Mouse (Mus musculus) left cerebral cortex, postnatal 10 days (tissue): ENCODE measurements at regions not wholly inside any gene's neighbourhood (a gene's known extent, or its start where the extent isn't known, plus 50 kb on each side); places are given as distances from the start of the nearest gene placed in this dataset.

Source experiments
- DNase-seq, 2 experiments: peaks; one replicate each; pipeline ENCODE4 v3.0.0; 2021 to 2022; ENCODE audit warnings: low spot score in 2 of 2, mixed read lengths in 1 of 2; ENCODE audit errors: extremely low spot score in 1 of 2
- intact Hi-C: fragments of 180-260 bp; cut with DNase I; formaldehyde crosslinking; loops from one replicate; pipeline ENCODE4 v1.15.1; 2025

DNA sequence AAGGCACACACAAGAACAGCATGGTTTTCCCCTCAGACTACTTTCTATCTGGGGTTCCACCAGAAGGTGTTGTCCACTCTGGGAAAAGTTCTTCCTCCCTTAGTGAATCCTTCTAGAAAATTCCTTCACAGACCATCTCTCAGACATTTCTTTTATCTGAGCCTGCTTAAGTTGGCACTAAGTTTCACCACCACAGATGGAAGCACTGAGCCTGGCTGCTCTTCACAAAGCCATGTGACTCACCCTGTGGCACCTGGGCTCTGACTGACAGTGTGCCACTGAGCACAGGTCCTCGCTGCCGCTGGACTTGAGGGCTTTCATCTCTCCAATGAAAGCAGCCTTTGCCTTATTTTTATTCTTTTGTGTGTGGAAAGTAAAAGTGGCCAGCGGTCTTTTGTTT is 173.8 kb upstream of the Nlrp1b start:
- intact Hi-C loops, result no loop called here
- DNase-seq, result no peak

DNA sequence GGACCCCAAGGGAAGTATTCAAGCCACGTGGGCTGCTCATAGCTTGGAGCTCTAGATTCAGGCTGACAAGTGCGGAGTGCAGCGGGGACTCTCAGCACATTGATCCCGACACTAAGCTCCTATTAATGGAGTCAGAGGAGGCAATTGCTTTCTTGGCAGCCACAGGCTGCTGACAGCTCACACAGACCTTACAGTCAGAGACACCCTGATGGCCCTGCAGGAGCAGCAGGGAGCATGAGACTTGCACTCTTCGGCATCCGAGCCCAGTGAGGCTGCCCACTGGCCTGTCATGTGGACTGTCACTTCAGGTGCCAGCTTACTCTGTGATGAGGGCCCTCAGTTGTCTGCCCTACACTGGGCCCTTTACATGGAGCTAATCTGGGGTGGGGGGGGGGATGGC is 176.5 kb upstream of the Nlrp1b start:
- intact Hi-C loops, result no loop called here
- DNase-seq, result no peak

DNA sequence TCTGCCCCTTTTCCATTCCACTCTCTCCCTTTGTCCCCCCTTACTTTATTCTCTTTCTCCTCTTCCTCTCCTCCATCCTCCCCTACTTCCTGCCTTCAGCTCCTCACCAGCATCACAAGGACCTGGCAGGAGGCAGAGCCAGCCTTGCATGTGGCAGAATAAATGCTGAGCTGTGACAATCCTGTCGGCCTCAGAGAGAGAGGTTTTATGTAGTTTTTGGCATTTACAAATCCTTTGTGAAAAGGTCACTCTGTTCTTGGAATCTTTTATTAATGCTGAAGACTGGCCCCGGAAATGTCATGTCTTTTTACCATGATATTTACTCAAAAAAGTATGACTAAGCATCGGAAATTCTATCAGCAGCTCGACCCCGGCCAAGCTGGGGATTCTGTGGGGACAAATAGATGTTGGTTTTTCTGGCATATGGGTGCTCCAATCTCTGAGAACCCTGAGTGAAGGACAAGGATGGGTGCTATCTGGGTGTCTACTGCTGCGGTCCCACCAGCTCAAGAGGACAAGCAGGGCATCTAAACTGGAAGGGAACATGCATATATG is 178.8 kb upstream of the Nlrp1b start:
- intact Hi-C loops, result no loop called here

DNA sequence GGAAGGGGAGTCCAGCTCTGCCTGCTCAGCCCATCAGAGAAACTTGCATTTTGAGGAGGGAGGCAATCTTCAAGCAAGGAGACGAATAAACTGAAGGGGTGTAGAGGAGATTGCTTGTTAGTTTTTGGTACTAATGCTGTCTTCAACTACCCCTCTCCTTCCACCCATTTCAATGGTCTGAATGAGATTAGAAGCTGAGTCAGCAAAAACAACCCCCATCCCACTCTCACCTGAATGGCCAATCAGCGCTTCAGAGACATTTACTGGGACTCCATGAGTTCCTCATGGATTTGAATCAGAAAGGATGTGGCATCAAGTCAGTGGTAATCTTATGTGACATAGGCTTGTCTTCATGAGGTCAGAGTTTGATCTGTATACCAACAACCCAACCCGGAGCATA is 180.0 kb upstream of the Nlrp1b start:
- intact Hi-C loops, result no loop called here
- no peak for DNase-seq

More for the DNA sequence above, 178.8 kb upstream of the Nlrp1b start:
- DNase-seq, result no peak

DNA sequence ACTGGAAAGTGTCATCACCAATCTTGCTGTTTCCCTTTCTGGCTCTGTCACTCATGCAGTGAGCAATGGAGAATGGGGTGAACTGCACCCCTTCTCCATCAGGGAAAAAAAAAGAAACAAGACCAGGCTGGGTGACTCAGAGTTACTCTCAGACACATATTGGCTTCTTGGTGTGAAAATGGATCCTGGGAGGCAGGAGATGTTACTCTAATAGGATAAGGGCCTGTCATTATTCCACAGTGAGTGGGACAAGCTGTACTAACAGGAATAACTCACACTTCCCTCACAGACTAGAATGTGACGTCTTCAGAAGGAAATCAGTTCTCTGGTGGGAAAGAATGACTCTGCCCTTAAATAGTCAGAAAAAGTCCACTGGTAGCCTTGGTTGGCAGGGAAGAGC is 181.4 kb upstream of the Nlrp1b start:
- no peak for DNase-seq
- intact Hi-C loops, result no loop called here

DNA sequence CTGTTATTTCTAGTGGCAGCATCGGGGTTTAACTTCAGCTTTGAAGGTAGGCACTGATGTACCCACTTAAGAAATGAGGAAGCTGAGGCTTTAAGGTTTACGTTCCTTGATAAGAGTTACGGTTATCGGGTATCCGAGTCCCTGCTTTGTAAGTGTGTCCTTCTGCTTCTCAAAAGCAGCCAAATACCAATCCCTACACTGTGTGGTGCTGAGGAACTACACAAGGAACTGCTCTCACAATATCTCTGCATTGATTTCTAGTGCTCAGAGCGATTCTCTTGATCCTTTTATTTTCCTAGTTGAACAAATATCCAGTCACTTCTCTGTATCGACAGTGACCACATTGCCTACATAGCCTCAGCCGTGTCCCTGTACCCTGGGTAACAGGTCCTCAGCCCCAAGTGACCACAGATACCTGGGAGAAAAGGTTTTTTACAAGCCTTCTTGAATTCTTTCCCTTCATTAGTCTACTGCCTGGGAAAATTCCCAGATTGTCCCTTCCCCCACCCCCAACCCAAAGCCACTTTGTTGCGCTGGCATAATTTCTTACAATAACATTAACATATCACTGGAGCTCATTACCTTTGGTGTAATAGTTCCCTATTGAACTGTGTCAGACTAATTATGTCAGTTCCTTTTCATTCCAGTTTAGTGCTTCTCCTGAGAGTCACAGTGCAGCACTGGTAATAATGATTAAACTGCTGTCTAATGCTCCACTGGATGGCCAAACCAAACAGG is 184.0 kb upstream of the Nlrp1b start:
- intact Hi-C loops, result no loop called here
- DNase-seq, result no peak

DNA sequence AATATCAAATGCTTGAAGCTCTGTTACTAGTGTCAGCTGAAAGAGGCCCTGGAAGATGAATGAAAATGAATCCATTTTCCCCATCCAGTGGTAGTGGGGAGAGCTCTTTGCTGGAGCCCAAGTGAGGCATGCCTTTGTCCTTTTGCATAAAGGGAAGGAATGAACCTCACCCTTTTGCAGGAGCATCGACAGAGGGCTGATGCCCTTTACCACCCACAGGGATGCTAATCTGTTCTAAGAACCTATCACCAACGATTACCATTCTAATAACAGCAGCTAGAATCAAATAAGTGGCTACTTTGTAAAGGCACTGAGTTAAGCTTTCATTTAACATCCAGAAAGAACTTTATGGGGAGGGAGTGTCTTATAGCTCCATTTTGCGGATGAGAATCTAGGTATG is 184.9 kb upstream of the Nlrp1b start:
- no peak for DNase-seq
- intact Hi-C loops, result no loop called here

DNA sequence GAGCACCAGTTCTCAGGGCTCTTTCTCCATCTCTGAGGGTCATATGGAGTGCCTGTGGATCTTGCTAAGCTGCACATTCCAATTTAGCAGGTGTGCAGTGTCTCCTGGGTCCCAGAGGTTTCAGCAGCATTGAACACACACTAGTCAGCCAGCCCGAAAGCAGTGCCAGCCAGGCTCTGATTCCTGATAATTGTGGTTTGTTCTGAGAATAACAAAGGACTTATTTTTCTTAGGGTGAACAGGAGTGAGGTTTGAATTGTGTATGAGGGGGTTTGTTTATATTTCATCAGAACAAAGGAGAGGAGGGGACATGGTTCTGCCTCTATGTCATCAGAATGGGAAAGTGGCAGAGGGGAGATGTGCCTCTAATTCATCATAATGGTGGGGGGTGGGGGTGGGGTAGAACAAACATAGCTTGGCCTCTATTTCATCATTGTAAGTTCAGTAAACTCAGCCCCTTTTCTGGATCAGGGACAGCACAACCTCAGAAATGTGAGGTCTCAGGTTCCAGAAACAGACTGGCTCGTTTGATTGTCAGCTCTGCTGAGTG is 191.8 kb upstream of the Nlrp1b start:
- no peak for DNase-seq
- intact Hi-C loops, result no loop called here

DNA sequence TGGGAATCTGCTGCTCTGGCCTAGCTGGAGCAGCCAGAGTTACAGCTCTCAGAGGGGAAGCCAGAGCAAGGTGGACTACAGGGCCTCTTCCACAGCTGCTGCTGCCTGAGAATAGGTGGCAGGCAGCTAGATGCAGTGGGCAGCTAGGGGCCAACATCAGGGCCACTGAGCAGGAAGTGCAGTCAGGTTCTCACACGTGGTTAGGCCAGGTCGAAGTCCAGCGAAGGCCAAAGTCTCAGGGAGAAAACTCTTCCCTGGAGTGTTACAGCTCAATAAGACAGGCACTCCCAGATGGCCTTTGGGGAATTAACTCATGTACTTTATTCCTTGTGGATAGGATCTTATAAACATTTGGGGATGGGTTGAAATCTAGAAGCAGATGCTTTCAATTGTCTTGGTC is 192.7 kb upstream of the Nlrp1b start:
- intact Hi-C loops, result no loop called here
- DNase-seq, result no peak

DNA sequence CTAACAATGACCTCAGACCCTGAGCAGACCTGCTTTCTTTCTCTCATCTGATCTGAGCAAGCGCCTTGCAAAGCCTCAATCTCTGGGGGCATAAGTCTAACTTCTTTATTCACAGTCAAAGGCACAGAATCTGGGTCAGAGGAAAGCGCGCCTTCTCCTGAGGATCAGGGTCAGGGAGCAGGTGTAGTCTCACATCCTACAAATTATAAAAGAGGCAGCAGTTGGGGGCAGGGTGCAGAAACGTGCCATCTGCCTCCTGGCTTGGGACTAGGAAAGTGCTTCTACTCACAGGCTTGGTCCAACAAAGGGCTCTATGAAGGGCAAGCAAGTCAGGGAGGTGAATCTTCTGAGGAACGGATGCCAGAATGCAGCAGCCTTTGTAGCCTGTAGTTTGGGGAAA is 194.3 kb upstream of the Nlrp1b start:
- intact Hi-C loops, result no loop called here
- DNase-seq, result no peak

DNA sequence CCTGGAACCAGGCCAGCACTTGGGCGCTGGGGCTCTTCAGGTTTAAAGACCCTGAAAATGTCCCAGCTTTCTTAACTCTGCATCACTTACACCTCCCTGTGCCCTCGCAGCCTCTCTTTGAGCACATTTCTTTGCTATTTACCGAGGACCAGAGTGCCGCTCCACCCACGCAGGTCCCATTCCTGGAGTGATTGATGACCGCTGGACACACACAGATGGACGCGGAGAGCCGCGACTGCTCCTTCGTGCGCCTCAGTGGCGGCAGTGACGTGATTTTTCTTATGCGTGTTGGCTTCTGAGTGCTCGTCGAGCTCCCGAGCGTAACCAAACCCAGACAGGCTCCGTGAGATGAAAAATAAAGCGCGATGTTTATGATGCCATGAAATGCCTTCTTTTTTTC is 199.2 kb upstream of the Nlrp1b start:
- DNase-seq, result no peak
- intact Hi-C loops, result no loop called here

DNA sequence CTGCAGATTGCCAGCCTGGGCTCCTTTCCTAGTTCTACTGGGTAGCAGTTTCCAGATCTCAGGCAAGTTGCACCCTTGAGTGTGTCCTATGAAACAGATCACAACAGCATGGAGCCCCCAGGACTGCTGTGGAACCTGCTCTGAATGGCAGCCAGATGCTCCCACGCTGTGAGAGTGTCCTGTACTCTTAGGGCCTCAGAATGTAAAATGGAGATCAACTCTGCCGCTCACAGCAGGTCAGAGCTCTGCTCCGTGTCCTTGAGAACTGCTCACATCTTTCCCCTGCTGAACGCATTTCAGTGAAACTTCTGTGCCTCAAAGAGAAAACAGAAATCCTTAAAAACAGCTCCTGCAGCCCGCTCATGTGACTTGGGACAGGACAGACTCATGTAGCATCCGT is 203.7 kb upstream of the Nlrp1b start:
- no peak for DNase-seq
- intact Hi-C loops, result no loop called here

DNA sequence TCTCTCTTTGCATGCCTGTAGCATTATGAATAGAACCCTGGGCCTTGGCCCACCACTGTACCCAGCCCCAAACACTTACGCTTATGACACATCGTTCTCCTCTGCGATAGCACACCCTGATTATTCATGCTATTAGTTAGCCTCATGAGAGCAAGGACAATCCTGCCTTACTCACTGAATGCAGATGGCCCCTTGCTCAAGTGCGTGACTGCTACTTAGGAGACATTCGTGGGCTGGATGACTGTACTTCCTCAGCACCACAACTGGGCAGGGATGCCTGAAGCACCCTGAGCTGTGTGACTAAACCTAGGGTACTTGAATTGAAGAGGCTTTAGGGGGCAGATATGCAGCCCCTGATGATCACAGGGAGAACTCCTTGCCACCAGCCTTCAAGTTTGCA is 204.4 kb upstream of the Nlrp1b start:
- DNase-seq, result no peak
- intact Hi-C loops, result no loop called here

DNA sequence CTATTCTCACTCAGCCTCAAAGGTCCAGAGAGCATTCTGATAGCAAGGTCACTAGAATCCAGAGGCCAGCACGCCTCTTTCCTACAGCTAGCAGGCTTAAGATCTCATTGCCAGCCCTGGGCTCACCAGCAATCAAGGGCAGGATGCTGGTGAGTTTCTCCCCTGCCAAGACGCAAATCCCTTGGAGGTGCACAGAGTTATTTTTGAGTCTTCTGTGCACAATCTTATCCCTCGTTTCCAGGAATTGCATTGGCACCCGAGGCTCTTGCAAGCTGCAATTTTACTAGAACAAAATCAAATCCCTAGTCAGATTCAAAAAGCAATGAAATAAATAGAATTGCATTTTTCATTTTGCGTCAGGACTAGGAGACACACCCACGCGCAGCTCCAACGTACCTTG is 205.2 kb upstream of the Nlrp1b start:
- DNase-seq, result peak in 1 of 2 experiments; percentile 17
- intact Hi-C loops, result no loop called here

DNA sequence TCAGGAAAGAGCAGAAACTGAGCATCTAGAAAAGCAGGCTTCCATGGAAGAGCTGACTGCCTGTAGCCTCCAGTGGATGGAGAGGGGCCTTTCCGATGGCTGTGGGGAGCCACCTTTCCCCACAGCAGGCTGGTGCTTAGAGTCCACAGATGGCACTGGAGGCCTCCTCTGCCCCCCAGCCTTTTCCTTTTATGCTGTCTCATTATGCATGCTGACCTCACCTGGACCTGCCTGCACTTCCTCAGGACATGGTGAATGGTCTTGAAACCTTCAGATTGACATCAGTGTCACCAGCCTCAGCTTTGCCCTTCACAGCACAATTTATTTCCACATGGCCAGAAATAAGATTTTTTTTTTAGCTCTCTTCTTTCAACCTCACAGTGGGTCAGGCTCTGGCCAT is 205.8 kb upstream of the Nlrp1b start:
- intact Hi-C loops, result no loop called here
- DNase-seq, result no peak

DNA sequence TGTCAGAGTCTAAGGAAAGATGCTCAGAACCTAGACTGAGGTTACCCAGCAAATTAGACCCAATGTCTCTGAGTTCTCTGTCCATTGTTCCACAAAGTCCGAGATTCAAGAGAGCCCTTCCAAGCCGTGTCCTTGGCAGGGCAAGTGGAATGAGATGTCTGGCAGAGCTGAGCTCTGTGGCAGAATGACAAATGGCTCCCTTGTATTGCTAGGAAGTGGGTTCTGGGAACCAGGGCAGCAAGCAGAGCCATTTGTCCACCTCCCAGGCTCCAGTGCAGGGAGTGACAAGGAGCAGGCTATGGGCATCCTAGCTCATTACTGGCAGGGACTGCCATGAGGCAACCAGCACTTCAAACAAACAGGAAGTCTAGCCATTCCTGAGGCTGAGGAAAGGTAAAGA is 206.3 kb upstream of the Nlrp1b start:
- DNase-seq, result peak; percentile 33 to 75
- intact Hi-C loops, result no loop called here

DNA sequence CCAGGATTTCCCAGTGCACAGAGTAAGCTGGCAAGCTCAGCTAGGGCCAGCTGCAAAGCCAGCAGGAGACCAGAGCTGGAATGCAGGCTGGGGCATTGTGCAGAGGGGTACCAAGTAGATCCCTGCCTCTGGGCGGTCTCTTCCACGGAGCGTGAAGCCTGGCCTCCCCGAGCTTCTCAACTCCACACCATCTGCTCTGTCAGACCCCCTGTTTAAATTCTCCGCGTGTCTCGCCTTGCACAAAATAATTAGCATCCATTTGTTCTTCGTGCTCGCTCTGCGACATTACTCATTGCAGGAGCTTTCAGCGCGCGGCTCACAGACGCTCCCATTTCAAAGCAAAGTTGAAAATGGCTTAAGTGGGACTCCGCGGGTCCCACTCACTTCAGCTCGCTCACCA is 209.3 kb upstream of the Nlrp1b start:
- DNase-seq, result peak; percentile 55 to 56
- intact Hi-C loops, result no loop called here

DNA sequence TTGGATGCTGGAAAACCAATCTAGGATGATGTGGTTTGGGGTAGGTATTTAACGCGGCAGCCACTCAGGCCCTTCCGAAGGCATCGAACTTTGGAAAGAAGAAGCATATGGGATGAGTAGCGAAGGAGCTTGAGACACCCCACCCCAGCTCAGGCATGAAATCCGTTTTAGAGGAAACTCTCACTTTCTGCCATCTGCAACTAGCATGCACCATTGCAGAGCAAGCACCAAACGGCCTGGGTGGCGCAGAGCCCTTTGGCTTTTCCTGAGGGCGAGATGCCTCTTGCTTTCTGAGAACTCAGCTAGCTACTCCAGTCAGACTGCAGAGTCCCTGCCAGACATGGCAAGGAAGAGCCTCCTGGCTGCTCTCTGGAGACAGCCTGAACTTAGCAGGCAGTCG is 209.9 kb upstream of the Nlrp1b start:
- intact Hi-C loops, result no loop called here
- no peak for DNase-seq

DNA sequence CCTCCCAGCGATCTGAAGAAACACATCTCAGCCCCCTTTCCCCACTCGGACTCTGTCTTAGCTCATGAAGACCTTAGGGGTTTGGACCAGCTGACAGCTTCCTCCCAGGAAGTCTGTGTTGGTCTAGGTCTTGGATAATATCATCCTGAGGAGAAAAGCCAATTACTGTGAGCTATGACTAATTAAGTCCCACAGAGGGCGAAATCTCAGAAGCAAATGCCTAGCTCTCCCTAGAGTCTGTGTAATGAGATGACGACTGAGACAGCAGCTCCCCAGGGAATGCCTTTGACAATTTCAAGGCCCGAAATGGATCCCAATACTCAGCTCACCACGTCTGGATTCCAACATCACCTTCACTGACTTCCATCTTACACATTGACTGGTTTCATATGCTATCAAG is 213.5 kb upstream of the Nlrp1b start:
- no peak for DNase-seq
- intact Hi-C loops, result no loop called here

DNA sequence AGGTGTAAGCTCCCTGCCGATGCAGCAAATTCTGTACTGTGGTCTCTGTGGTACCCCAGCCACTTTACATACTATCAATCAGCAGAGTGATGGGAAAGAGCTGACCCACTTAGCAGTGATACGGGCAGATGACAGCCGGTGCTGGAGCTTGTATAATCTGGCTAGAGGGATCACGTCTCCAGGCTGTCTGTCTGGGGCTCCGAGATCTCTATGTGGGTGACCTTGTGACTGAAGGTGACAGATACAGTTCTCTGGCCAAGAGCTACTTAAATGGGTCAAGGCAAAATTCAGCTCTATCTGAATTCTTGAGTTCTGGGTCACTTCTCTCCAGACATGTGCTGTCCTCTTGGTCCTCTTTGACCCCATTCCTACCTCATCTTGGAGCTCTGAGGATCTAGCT is 216.1 kb upstream of the Nlrp1b start:
- DNase-seq, result no peak
- intact Hi-C loops, result no loop called here
